Mouse (Mus musculus) cerebellum, adult (tissue): Measurements from ENCODE around the gene Mamstr.

Source experiments
- ATAC-seq: cut with Nextera tagmentation; 2 replicates; pipeline ENCODE4 v1.9.2; 2017; ENCODE audit warnings: mild to moderate bottlenecking, moderate library complexity, mixed read lengths; ENCODE audit not compliant: insufficient number of reproducible peaks, low FRiP score, low TSS enrichment

Gene Mamstr

GRCm38 (mm10) chr7:45627261-45627660 lies 12.5 kb upstream of the Mamstr start, which contains the start of gene Rasip1:
Gene Rasip1 (plus strand): TSS chr7:45627488.
- ATAC-seq, result no peak

DNA sequence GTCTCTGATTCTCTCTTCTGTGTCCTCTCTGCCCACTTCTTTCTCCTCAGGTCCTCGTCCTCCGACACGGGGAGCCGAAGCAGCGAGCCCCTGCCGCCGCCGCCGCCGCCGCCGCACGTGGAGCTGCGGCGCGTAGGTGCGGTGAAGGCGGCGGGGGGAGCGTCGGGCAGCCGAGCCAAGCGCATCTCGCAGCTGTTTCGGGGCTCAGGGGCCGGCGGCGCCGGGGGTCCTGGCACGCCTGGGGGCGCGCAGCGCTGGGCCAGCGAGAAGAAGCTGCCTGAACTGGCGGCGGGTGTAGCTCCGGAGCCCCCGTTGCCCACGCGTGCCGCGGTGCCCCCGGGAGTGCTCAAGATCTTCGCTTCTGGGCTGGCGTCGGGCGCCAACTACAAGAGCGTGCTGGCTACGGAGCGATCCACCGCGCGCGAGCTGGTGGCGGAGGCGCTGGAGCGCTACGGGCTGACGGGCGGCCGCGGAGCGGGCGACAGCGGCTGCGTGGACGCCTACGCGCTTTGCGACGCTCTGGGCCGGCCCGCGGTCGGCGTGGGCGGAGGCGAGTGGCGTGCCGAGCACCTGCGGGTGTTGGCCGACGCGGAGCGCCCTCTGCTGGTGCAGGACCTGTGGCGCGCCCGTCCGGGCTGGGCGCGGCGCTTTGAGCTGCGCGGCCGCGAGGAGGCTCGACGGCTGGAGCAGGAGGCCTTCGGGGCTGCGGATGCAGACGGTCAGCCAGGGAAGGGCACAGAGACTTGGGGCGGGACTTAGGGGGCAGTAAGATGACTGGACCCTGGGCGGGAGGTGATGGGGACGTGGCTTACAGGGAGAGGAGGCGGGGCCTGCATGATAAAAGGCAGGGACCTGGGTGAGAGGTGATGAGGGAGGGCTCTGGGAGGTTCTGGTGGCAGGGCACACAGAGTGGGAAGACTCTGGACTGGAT lies 11.1 kb upstream of the Mamstr start:
- peak; percentile 81; the same call in 1 of the 2 replicates for ATAC-seq

DNA sequence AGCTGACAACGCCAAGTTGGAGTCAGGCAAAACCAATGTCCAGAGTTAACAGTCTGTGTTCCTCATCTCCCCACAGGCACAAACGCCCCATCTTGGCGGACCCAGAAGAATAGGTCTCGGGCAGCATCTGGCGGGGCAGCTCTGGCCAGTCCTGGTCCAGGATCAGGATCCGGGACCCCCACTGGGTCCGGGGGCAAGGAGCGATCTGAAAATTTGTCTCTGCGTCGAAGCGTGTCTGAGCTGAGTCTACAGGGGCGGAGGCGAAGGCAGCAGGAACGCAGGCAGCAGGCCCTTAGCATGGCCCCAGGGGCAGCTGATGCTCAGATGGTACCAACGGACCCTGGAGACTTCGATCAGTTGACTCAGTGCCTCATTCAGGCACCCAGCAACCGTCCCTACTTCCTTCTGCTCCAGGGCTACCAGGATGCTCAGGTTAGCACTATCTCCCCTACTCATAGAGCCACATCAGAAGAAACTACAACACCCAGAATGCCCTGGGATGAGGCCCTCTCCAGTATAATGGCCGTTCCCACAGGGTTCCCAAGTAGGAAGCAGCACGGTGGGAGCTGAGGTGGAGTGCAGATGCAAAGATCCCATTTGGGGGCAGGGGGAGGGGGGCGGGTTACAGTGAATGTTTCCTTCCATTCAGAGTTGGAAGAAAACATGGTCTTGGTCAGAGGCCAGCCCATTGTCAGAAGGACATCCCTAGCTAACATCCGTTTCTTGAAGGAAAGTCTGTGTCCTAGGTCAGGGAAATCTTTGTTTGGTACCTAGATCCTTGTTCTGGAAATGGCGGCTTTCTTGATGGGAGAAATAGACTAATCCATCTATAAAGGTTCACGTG lies 9.5 kb upstream of the Mamstr start:
- ATAC-seq, result no peak

GRCm38 (mm10) chr7:45632499-45632898 lies 7.3 kb upstream of the Mamstr start:
- ATAC-seq, result 0 out of 2 replicates have a peak, but pooled peaks have one; percentile 32

DNA sequence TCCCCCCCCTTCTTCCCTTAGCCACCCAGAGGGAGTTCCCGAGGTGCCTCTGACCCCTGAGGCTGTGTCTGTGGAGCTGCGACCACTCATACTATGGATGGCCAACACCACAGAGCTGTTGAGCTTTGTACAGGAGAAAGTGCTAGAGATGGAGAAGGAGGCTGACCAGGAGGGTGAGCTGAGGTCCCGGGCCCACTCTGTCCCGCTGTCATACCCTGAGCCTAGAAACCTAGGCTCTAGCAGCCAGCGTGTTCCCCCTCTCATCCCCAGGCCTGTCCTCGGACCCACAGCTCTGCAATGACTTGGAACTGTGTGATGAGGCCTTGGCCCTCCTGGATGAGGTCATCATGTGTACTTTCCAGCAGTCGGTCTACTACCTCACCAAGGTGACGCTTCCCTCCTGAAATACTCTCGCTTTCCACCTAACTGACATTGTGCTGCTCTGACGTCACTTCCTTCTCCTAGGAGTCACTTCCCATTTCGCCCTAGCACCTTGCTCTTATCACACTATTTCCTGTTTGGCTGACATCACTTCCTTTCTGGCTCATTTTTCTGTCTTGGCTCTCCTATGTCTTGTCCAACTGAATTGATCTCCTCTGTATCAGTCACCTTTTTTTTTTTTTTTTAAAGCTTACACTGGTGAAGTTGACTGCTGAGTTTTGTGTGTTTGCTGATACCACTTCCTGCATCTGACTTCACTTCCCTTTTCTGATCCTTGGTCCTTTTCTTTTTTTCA lies 4.7 kb upstream of the Mamstr start:
- no peak for ATAC-seq

GRCm38 (mm10) chr7:45635711-45636688 lies 3.8 kb upstream of the Mamstr start:
- no peak for ATAC-seq

DNA sequence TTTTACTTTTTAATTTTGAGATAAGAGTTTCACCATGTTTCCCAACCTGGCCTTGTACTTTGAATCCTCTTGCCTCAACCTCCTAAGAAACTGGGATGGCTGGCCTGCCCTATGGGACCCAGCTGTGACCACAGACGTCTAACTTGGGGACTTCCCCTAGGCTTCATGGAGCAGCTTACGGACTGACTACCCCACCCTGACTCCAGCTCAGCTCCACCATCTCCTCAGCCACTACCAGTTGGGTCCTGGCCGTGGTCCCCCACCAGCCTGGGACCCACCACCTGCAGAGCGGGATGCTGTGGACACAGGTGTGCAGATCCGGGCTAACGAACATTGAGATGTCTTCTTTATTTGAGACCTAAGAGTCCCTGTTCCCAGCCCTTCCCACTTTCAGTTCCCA lies 2.1 kb upstream of the Mamstr start:
- ATAC-seq, result no peak

DNA sequence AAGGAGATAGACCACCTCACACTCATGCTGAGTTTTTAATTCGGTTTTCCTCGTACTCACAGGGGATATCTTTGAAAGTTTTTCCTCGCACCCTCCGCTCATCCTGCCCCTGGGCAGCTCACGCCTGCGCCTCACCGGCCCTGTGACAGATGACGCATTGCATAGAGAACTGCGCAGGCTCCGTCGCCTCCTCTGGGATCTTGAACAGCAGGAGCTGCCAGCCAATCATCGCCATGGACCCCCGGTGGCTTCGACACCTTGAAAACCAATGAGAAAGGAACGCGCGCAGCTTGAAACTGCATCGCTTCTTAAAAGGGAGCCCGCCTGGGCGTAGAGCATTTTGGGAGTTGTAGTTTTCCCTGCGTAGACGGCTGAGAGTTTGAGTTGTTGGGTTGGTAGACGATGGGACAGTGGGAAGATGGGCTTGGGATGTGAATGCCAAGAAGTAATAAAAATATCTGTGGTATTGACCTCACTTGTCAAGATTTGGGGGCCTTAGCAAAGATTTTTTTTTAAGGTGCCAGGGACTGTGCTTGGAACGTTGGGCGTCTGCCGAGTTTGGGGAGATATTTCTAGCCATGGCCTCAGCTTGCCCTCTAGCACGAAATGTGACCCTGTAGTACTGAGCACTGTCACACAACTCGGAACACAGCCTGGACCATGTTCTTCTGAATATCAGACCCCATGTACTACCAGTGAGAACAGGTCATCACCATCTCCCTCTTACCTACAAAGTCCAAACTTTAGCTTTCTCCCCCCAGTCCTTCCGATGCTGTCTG lies 965 bp upstream of the Mamstr start:
- peak; percentile 80 for ATAC-seq

- no peak for ATAC-seq
These were observed 597 bp downstream of the Mamstr start for GRCm38 (mm10) chr7:45640191-45640957.

DNA sequence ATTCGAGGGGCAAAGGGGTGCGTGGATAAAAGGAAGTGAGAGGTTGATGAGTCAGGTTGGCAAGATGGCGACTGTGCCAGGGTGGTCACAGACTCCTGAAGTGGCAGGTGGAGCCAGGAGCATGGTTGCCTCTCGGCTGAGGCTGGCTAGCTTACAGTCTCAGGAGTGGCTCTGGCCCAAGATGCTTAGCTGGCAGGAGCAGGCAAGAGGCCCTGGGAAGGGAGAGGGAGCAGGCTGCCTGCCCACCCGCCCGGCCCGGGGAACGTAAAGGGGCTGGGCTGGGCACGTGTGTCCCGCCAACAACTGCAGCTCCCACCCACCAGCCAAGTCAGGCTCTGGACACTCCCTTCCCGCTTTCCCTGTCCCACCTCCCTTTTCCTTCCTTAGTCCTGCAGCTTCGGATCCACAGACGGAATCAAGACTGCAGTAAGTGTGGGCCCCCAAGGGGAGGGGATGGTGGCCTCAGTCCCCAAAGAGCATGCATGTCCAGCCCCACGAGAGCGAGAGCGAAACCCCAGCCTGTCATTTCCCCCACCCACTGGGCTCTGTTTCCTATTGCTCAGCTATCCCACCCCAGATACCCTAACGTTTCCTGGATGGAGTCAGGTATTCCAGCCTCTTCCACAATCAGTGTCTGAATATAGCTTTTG lies 1.7 kb downstream of the Mamstr start:
- ATAC-seq, result no peak

DNA sequence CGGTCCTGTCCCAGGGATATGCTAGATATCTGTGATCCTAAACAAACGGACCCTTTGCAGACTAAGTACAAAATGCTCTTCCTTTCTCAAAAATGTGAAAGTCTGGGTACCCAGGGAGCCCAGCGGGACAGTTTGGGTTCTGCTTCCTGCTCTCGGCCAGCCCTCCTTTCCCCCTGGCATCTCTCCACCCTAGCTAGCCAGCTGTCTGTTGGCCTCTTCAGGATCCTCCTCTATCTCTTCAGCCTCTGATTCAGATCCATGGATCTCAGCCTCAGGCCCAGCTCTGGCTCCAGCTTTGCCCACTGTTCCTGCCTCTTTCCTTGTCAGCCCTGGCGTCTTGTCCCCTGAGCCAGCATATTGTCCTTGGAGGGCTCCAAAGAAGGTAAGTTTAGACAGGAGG lies 2.3 kb downstream of the Mamstr start:
- no peak for ATAC-seq

- ATAC-seq, result no peak
These were observed 2.9 kb downstream of the Mamstr start for GRCm38 (mm10) chr7:45642503-45643255.

- ATAC-seq, result peak; percentile 82
These were observed 3.8 kb downstream of the Mamstr start for GRCm38 (mm10) chr7:45643441-45644178.

GRCm38 (mm10) chr7:45644183-45644582 lies 4.4 kb downstream of the Mamstr start:
- no peak for ATAC-seq

GRCm38 (mm10) chr7:45644872-45645590 lies 5.3 kb downstream of the Mamstr start:
- ATAC-seq, result no peak
